Mouse (Mus musculus) MEL (cell line): ENCODE measurements around the gene Ncam1. TPM values are rescaled to one million over a fixed set of nuclear protein-coding genes. Genes with fewer than 3 reads are reported as not detected.

Experiments used
- DNase-seq: peaks from one replicate; pipeline ENCODE4 v3.0.0; 2011; ENCODE audit warnings: low read depth, low spot score
- H3K27ac ChIP-seq: 2 replicates; pipeline ENCODE4 v1.5.1; 2012; ENCODE audit warnings: low read depth, mild to moderate bottlenecking, control low read depth, low read length, moderate library complexity; ENCODE audit not compliant: control insufficient read depth
- H3K27me3 ChIP-seq, 2 experiments: fragments of 150-350 bp in 1 of 2; sonication (generic) in 1 of 2; 2 replicates each; pipeline ENCODE4 v1.6.1; 2012; ENCODE audit warnings: low read length in 2 of 2, mild to moderate bottlenecking in 2 of 2, improper control_type of control experiment in 1 of 2, moderate library complexity in 1 of 2; ENCODE audit not compliant: insufficient read depth in 2 of 2, control insufficient read depth in 1 of 2
- H3K36me3 ChIP-seq, 2 experiments: 2 replicates each; pipeline ENCODE4 v1.6.1; 2012 to 2014; ENCODE audit warnings: low read length in 2 of 2, improper control_type of control experiment in 1 of 2, inconsistent platforms in 1 of 2, mild to moderate bottlenecking in 1 of 2; ENCODE audit not compliant: insufficient read depth in 2 of 2, control insufficient read depth in 1 of 2
- H3K4me1 ChIP-seq, 2 experiments: fragments of 150-350 bp in 1 of 2; sonication (generic) in 1 of 2; 2 replicates each; pipeline ENCODE4 v1.6.1; 2012; ENCODE audit warnings: low read length in 2 of 2, improper control_type of control experiment in 1 of 2, mild to moderate bottlenecking in 1 of 2; ENCODE audit not compliant: insufficient read depth in 2 of 2, control insufficient read depth in 1 of 2
- H3K4me3 ChIP-seq, 2 experiments: fragments of 150-350 bp in 1 of 2; sonication (generic) in 1 of 2; 2 replicates each; pipeline ENCODE4 v1.5.1; 2012; ENCODE audit warnings: low read depth in 2 of 2, low read length in 2 of 2, mild to moderate bottlenecking in 2 of 2, moderate library complexity in 2 of 2, control low read depth in 1 of 2, improper control_type of control experiment in 1 of 2; ENCODE audit not compliant: control insufficient read depth in 1 of 2, insufficient read depth in 1 of 2
- H3K79me2 ChIP-seq: 2 replicates; pipeline ENCODE4 v1.6.1; 2012; ENCODE audit warnings: mild to moderate bottlenecking, low read length, moderate library complexity; ENCODE audit not compliant: control insufficient read depth, poor library complexity, insufficient read depth
- H3K9ac ChIP-seq: 2 replicates; pipeline ENCODE4 v1.6.1; 2012; ENCODE audit warnings: low read depth, mild to moderate bottlenecking, control low read depth, low read length, moderate library complexity; ENCODE audit not compliant: control insufficient read depth, poor library complexity, severe bottlenecking
- H3K9me3 ChIP-seq: fragments of 150-350 bp; sonication (generic); replicated peaks from 2 replicates; pipeline ENCODE4 v1.6.1; 2012; ENCODE audit warnings: mild to moderate bottlenecking, low read length, improper control_type of control experiment, moderate library complexity; ENCODE audit not compliant: insufficient read depth
- BHLHE40 ChIP-seq: IDR thresholded peaks from 2 replicates; pipeline ENCODE4 v1.6.1; 2012; ENCODE audit warnings: low read depth, mild to moderate bottlenecking, inconsistent platforms, low read length, improper control_type of control experiment, borderline replicate concordance
- CHD1 ChIP-seq: IDR thresholded peaks from 2 replicates; pipeline ENCODE4 v1.6.1; 2012; ENCODE audit warnings: low read depth, mild to moderate bottlenecking, inconsistent platforms, low read length, improper control_type of control experiment
- CHD2 ChIP-seq: IDR thresholded peaks from 2 replicates; pipeline ENCODE4 v1.6.1; 2011; ENCODE audit warnings: low read length, improper control_type of control experiment
- E2F4 ChIP-seq: IDR thresholded peaks from 2 replicates; pipeline ENCODE4 v1.6.1; 2011; ENCODE audit warnings: low read depth, low read length, improper control_type of control experiment, borderline replicate concordance
- KAT2A ChIP-seq: conservative IDR thresholded peaks from 2 replicates; pipeline ENCODE4 v1.6.1; 2012; ENCODE audit warnings: low read depth, low read length, improper control_type of control experiment, inconsistent platforms
- MAZ ChIP-seq: IDR thresholded peaks from 2 replicates; pipeline ENCODE4 v1.6.1; 2012; ENCODE audit warnings: low read depth, mild to moderate bottlenecking, inconsistent platforms, low read length, improper control_type of control experiment
- MYB ChIP-seq: IDR thresholded peaks from 2 replicates; pipeline ENCODE4 v1.6.1; 2011; ENCODE audit warnings: mild to moderate bottlenecking, low read depth, low read length, improper control_type of control experiment
- NELFE ChIP-seq: IDR thresholded peaks from 2 replicates; pipeline ENCODE4 v1.6.1; 2011; ENCODE audit warnings: low read depth, low read length, improper control_type of control experiment
- NRF1 ChIP-seq: IDR thresholded peaks from 2 replicates; pipeline ENCODE4 v1.6.1; 2014; ENCODE audit warnings: low read depth, mild to moderate bottlenecking, inconsistent platforms, low read length, improper control_type of control experiment, moderate library complexity; ENCODE audit not compliant: poor library complexity, insufficient read depth, severe bottlenecking
- SIN3A ChIP-seq: IDR thresholded peaks from 2 replicates; pipeline ENCODE4 v1.6.1; 2012; ENCODE audit warnings: low read length, improper control_type of control experiment, inconsistent platforms
- TAL1 ChIP-seq: IDR thresholded peaks from 2 replicates; pipeline ENCODE4 v1.6.1; 2012; ENCODE audit warnings: mild to moderate bottlenecking, inconsistent platforms, low read length, moderate library complexity, mixed read lengths
- TBP ChIP-seq: IDR thresholded peaks from 2 replicates; pipeline ENCODE4 v1.8.0; 2011; ENCODE audit warnings: low read depth, low read length, improper control_type of control experiment
- TCF12 ChIP-seq: IDR thresholded peaks from 2 replicates; pipeline ENCODE4 v1.6.1; 2014; ENCODE audit warnings: low read depth, mild to moderate bottlenecking, inconsistent platforms, low read length, improper control_type of control experiment, moderate library complexity
- UBTF ChIP-seq: IDR thresholded peaks from 2 replicates; pipeline ENCODE4 v1.6.1; 2012; ENCODE audit warnings: low read depth, mild to moderate bottlenecking, inconsistent platforms, low read length, improper control_type of control experiment, moderate library complexity, borderline replicate concordance; ENCODE audit not compliant: insufficient read depth
- USF2 ChIP-seq, 2 experiments: IDR thresholded peaks; 2 replicates each; pipeline ENCODE4 v1.6.1; 2011 to 2012; ENCODE audit warnings: improper control_type of control experiment in 2 of 2, low read length in 2 of 2, borderline replicate concordance in 1 of 2, inconsistent platforms in 1 of 2, low read depth in 1 of 2, mild to moderate bottlenecking in 1 of 2; ENCODE audit not compliant: insufficient read depth in 1 of 2
- ZC3H11A ChIP-seq: IDR thresholded peaks from 2 replicates; pipeline ENCODE4 v1.6.1; 2012; ENCODE audit warnings: low read depth, mild to moderate bottlenecking, inconsistent platforms, low read length, improper control_type of control experiment
- ZKSCAN1 ChIP-seq: IDR thresholded peaks from 2 replicates; pipeline ENCODE4 v1.6.1; 2012; ENCODE audit warnings: low read depth, mild to moderate bottlenecking, inconsistent platforms, low read length, improper control_type of control experiment, moderate library complexity
- ZNF384 ChIP-seq: IDR thresholded peaks from 2 replicates; pipeline ENCODE4 v1.6.1; 2012; ENCODE audit warnings: low read depth, mild to moderate bottlenecking, inconsistent platforms, low read length, improper control_type of control experiment
- polyA plus RNA-seq, 2 experiments: library from polyadenylated mRNA; stranded (reverse) in 1 of 2; unstranded in 1 of 2; fragments of >175 nt in 1 of 2; fragments of >200 nt in 1 of 2; gene quantifications; 2 replicates each; pipeline versions ENCODE4 v1.2.1 to v1.2.4; 2012; ENCODE audit warnings: low replicate concordance in 2 of 2, low read depth in 1 of 2; ENCODE audit not compliant: insufficient read length in 2 of 2, insufficient read depth in 1 of 2, missing spikeins in 1 of 2
- total RNA-seq: library from RNA; depleted of rRNA; stranded (reverse); fragments of 300-350 nt; gene quantifications from 2 replicates; pipeline ENCODE4 v1.2.3, GENCODE M21; 2012

Ncam1 gene
- total and polyA plus RNA-seq, 3 experiments = not detected

DNA sequence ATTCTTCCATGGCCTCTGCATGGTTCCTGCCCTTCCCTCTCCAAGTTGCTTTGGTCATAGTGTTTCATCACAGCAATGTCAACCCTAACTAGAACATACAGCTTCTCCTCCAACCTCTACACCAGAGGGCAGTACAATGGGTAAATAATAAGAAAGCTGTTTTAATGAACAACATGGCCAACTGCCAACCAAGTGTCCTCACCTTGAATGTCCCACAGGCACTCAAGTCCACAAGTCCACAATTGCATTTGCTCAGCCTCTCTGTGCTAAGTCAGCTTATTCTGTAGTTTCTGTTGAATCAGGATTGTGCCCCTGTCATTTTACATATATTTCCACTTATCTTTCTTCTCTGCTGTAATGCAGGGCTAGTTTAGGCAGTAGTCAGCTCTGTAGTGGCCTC, 91.1 kb downstream of the Ncam1 start:
- no peaks in the 10 kb centered on the region for H3K79me2 ChIP-seq
- no peaks in the 10 kb centered on the region for H3K4me1 ChIP-seq
- H3K27me3 ChIP-seq = no peaks in the 10 kb centered on the region
- DNase-seq = no peak
- H3K27ac ChIP-seq = no peak overlapping the region
- H3K9me3 ChIP-seq = no peaks in the 10 kb centered on the region
- no peak overlapping the region for H3K9ac ChIP-seq
- H3K4me3 ChIP-seq = no peak overlapping the region
- no peaks in the 10 kb centered on the region for H3K36me3 ChIP-seq
- TF ChIP-seq BHLHE40 (no peak), E2F4 (no peak), ZNF384 (no peak), TCF12 (no peak), CHD1 (no peak), KAT2A (no peak), TAL1 (no peak), MAZ (no peak), ZKSCAN1 (no peak), SIN3A (no peak), MYB (no peak), NELFE (no peak), NRF1 (no peak), USF2 (IDR thresholded peaks at IDR 0.05; ENCODE audit: borderline replicate concordance in 1 of 2, insufficient read depth in 1 of 2, low read depth in 1 of 2, low read length in 2 of 2) (no peak), ZC3H11A (no peak), TBP (no peak), CHD2 (no peak), UBTF (no peak)

DNA sequence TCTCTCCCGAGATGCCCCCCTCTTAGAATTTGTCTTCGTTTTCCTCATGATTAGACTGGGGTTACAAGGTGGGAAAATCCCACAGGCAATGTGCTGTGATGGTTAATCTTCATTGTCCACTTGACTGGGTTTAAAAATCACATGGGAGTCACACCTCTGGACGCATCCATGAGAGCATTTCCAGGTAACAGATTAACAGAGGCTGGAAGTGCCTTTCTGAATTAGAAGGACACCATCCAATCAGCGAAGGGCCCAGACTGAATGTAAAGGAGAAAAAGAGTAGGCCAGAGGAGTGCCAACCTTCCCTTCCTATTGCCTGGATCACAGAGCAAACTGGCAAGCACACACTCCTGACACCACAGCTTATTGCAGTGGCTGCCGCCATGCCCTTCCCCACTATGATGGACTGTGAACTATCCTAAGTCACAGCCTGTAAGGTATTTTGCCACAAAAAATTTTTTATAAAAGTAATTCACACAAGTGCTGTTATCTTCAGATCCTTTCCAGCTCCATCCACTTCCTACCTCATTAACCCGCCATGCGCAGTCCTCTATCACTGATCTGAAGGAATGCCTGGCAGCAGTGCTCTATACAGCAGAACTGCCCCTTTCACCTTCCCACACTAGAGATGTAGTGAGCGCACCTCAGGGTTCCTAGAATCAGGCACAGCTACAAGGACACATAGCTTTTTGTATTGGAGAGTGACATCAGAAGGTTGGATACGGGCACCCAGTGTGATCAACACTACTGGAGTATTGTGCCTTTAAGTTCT, 94.3 kb downstream of the Ncam1 start:
- no peak overlapping the region for H3K4me3 ChIP-seq
- H3K9me3 ChIP-seq = no peaks in the 10 kb centered on the region
- no peaks in the 10 kb centered on the region for H3K36me3 ChIP-seq
- H3K79me2 ChIP-seq = no peaks in the 10 kb centered on the region
- H3K27ac ChIP-seq = no peak overlapping the region
- DNase-seq = no peak
- H3K27me3 ChIP-seq = no peaks in the 10 kb centered on the region
- H3K9ac ChIP-seq = no peak overlapping the region
- no peaks in the 10 kb centered on the region for H3K4me1 ChIP-seq
- no peak for TF ChIP-seq UBTF
- no peak for TF ChIP-seq BHLHE40
- TF ChIP-seq, all 39 proteins: peak for 0
